Mouse (Mus musculus): Measurements from ENCODE around the gene Mcf2.

Gene Mcf2

GRCm38 (mm10) chrX:60178744-60179458 lies at the start of gene Mcf2:
Gene Mcf2, minus strand, starts transcription at chrX:60179089.
- DNase-seq (ENCODE audit: extremely low spot score): peak; percentile 40

GRCm38 (mm10) chrX:60187726-60188125 lies 8.8 kb upstream of the Mcf2 start:
- no peak for DNase-seq (ENCODE audit: extremely low spot score)

GRCm38 (mm10) chrX:60182611-60183010 lies 3.7 kb upstream of the Mcf2 start:
- DNase-seq (ENCODE audit: extremely low spot score): no peak

GRCm38 (mm10) chrX:60178025-60178743 lies 705 bp downstream of the Mcf2 start:
- DNase-seq (ENCODE audit: extremely low spot score): peak; percentile 1

- no peak for DNase-seq (ENCODE audit: extremely low spot score)
These were observed 8.8 kb downstream of the Mcf2 start for GRCm38 (mm10) chrX:60170106-60170505.

GRCm38 (mm10) chrX:60169511-60169910 lies 9.4 kb downstream of the Mcf2 start:
- no peak for DNase-seq (ENCODE audit: extremely low spot score)

- DNase-seq (ENCODE audit: extremely low spot score): no peak
These were observed 10.1 kb downstream of the Mcf2 start for GRCm38 (mm10) chrX:60168796-60169195.

GRCm38 (mm10) chrX:60147268-60147974 lies 31.5 kb downstream of the Mcf2 start:
- peak; percentile 2 for DNase-seq (ENCODE audit: extremely low spot score)

GRCm38 (mm10) chrX:60075359-60075758 lies 103.5 kb downstream of the Mcf2 start:
- DNase-seq (ENCODE audit: extremely low spot score): no peak

GRCm38 (mm10) chrX:60055185-60055584 lies 123.7 kb downstream of the Mcf2 start:
- no peak for DNase-seq (ENCODE audit: extremely low spot score)

- DNase-seq (ENCODE audit: extremely low spot score): no peak
These were observed 124.1 kb downstream of the Mcf2 start for GRCm38 (mm10) chrX:60054745-60055144.

- peak; percentile 19 for DNase-seq (ENCODE audit: extremely low spot score)
These were observed 152.2 kb downstream of the Mcf2 start for GRCm38 (mm10) chrX:60026654-60027053.

- DNase-seq (ENCODE audit: extremely low spot score): no peak
These were observed 157.3 kb downstream of the Mcf2 start for GRCm38 (mm10) chrX:60021595-60021994.

- no peak for DNase-seq (ENCODE audit: extremely low spot score)
These were observed 157.9 kb downstream of the Mcf2 start for GRCm38 (mm10) chrX:60021007-60021406.

- no peak for DNase-seq (ENCODE audit: extremely low spot score)
These were observed 164.3 kb downstream of the Mcf2 start for GRCm38 (mm10) chrX:60014588-60014987.

GRCm38 (mm10) chrX:60013084-60013676 lies 165.7 kb downstream of the Mcf2 start:
- DNase-seq (ENCODE audit: extremely low spot score): no peak
